Mouse (Mus musculus) liver, embryonic 15.5 days (tissue): ENCODE results near the gene Lrrc29. TPM values are rescaled to one million over a fixed set of nuclear protein-coding genes. Genes with fewer than 3 reads are reported as not detected.

Source experiments
- ATAC-seq: fragments of 200-750 bp; cut with Nextera tagmentation; 2 replicates; pipeline ENCODE4 v1.8.0; 2017; ENCODE audit warnings: moderate number of reproducible peaks, mild to moderate bottlenecking, moderate library complexity; ENCODE audit not compliant: insufficient read depth
- H3K27ac ChIP-seq: fragments of 300-500 bp; sonication (generic); replicated peaks from 2 replicates; pipeline ENCODE4 v1.5.1; 2015; ENCODE audit warnings: mild to moderate bottlenecking, inconsistent platforms
- H3K27me3 ChIP-seq: fragments of 300-500 bp; sonication (generic); 2 replicates; pipeline ENCODE4 v1.6.1; 2015; ENCODE audit warnings: mild to moderate bottlenecking, inconsistent platforms
- H3K36me3 ChIP-seq: fragments of 300-500 bp; sonication (generic); replicated peaks from 2 replicates; pipeline ENCODE4 v1.6.1; 2015; ENCODE audit warnings: moderate library complexity, mild to moderate bottlenecking, inconsistent platforms
- H3K4me1 ChIP-seq: fragments of 300-500 bp; sonication (generic); replicated peaks from 2 replicates; pipeline ENCODE4 v1.6.1; 2015; ENCODE audit warnings: inconsistent platforms
- H3K4me2 ChIP-seq: fragments of 300-500 bp; sonication (generic); 2 replicates; pipeline ENCODE4 v1.6.1; 2015; ENCODE audit warnings: moderate library complexity, mild to moderate bottlenecking, inconsistent platforms
- H3K4me3 ChIP-seq: fragments of 300-500 bp; sonication (generic); replicated peaks from 2 replicates; pipeline ENCODE4 v1.5.1; 2015; ENCODE audit warnings: mild to moderate bottlenecking, inconsistent platforms
- H3K9ac ChIP-seq: fragments of 300-500 bp; sonication (generic); 2 replicates; pipeline ENCODE4 v1.6.1; 2015; ENCODE audit warnings: moderate library complexity, mild to moderate bottlenecking, inconsistent platforms
- H3K9me3 ChIP-seq: fragments of 300-500 bp; sonication (generic); replicated peaks from 2 replicates; pipeline ENCODE4 v1.6.1; 2016; ENCODE audit warnings: inconsistent platforms
- WGBS: fragments of 180-500 bp; shearing (Covaris S2); methylation state at CpG from one replicate; pipeline ENCODE4 v1.1.7; 2015; ENCODE audit warnings: mixed read lengths; ENCODE audit not compliant: insufficient replicate concordance; 5-methylcytosine and 5-hydroxymethylcytosine counted together
- polyA plus RNA-seq: library from polyadenylated mRNA; unstranded; fragments of >200 nt; fragmentation: Nextera tagmentation; extraction: Ambion mirVana; gene quantifications from 2 replicates; pipeline ENCODE4 v1.2.1, GENCODE M21; 2015

Lrrc29 gene
- polyA plus RNA-seq, 1 experiment from 2014 or later = 10.4 TPM

- Histone ChIP-seq H3K27me3 (peaks cover 99% of the 10 kb centered on the region), H3K27ac (no peak overlapping the region), H3K36me3 (no peaks in the 10 kb centered on the region), H3K9ac (no peak overlapping the region), H3K9me3 (no peaks in the 10 kb centered on the region), H3K4me2 (no peak overlapping the region), H3K4me3 (no peak overlapping the region), H3K4me1 (peaks cover 31% of the 10 kb centered on the region)
- ATAC-seq = no peak
- WGBS = 2% methylated on average over 11 of the region's 11 CpGs
Observed at GRCm38 (mm10) chr8:105270916-105271186, 55.2 kb downstream of the Lrrc29 start.

- Histone ChIP-seq H3K36me3 (no peaks in the 10 kb centered on the region), H3K4me1 (peaks cover 35% of the 10 kb centered on the region), H3K9ac (no peak overlapping the region), H3K27ac (no peak overlapping the region), H3K4me3 (peak overlapping the region; percentile 38; the same call in 1 of the 2 replicates), H3K9me3 (no peaks in the 10 kb centered on the region), H3K27me3 (peaks cover 99% of the 10 kb centered on the region), H3K4me2 (peak overlapping the region; percentile 64)
- WGBS = 5% methylated on average over 39 of the region's 39 CpGs
- no peak for ATAC-seq
Observed at GRCm38 (mm10) chr8:105270101-105270915, 55.8 kb downstream of the Lrrc29 start.

DNA sequence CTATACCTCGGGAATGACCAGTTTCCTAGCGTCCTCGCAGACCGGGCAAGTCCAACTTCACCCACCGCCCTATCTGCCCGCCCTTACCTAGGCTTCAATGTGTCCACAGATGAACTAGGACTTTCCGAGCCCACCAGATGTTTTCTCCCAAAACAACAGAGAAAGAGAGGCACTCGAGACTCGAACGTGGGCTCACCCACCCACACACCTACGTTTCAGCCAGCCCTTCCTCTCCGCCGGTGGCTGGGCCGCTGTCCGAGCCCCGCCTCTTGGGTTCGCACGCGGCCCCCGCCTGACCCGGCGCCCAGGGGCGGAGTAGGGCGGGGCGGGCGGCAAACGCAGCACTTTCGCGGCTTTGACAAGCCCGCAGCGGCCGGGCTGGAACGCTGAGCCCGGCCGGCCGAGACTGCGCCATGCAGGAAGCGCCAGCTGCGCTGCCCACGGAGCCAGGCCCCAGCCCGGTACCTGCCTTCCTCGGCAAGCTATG lies 56.6 kb downstream of the Lrrc29 start, which contains the start of gene Hsf4:
TSS of gene Hsf4 (plus strand) at position 341 of the 487 bp plus-strand sequence.
- Histone ChIP-seq H3K9me3 (no peaks in the 10 kb centered on the region), H3K9ac (no peak within 1 kb of the TSS), H3K4me3 (peak within 1 kb of the TSS; percentile 38)

DNA sequence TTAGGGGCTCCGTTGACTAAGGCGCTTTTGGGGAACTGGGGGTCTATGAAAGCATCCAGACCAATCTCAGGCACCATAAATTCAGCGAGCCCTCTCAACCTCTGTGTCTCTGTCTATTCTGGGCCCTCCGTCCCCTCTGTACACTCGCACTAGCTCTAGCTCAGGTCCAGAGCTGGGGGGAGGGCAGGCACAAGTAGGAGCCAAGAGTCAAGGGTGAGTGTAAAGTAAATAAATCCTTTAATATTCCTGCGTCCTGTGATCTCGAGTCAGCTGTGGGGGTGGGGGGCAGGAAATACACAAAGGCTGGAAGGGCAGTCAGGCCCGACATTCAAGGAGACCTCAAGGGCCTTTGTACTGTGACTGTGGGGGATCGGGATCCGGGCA lies 57.0 kb downstream of the Lrrc29 start:
- H3K27ac ChIP-seq = no peak overlapping the region
- H3K4me2 ChIP-seq = peak overlapping the region; percentile 64
- no peak for ATAC-seq
- H3K4me3 ChIP-seq = peak overlapping the region; percentile 38
- peaks cover 97% of the 10 kb centered on the region for H3K27me3 ChIP-seq
- 8% methylated on average over 10 of the region's 10 CpGs for WGBS
- H3K4me1 ChIP-seq = peaks cover 47% of the 10 kb centered on the region
- no peak overlapping the region for H3K9ac ChIP-seq
- no peaks in the 10 kb centered on the region for H3K9me3 ChIP-seq
- no peaks in the 10 kb centered on the region for H3K36me3 ChIP-seq

More for the DNA sequence above, 56.6 kb downstream of the Lrrc29 start, which contains the start of gene Hsf4:
- peaks cover 99% of the 10 kb centered on the region for H3K27me3 ChIP-seq
- under 1% methylated on average over 42 of the region's 42 CpGs for WGBS
- peaks cover 43% of the 10 kb centered on the region for H3K4me1 ChIP-seq
- ATAC-seq = peak; percentile 37
- H3K36me3 ChIP-seq = no peaks in the 10 kb centered on the region
- no peak within 1 kb of the TSS for H3K27ac ChIP-seq
- peak within 1 kb of the TSS; percentile 64 for H3K4me2 ChIP-seq

DNA sequence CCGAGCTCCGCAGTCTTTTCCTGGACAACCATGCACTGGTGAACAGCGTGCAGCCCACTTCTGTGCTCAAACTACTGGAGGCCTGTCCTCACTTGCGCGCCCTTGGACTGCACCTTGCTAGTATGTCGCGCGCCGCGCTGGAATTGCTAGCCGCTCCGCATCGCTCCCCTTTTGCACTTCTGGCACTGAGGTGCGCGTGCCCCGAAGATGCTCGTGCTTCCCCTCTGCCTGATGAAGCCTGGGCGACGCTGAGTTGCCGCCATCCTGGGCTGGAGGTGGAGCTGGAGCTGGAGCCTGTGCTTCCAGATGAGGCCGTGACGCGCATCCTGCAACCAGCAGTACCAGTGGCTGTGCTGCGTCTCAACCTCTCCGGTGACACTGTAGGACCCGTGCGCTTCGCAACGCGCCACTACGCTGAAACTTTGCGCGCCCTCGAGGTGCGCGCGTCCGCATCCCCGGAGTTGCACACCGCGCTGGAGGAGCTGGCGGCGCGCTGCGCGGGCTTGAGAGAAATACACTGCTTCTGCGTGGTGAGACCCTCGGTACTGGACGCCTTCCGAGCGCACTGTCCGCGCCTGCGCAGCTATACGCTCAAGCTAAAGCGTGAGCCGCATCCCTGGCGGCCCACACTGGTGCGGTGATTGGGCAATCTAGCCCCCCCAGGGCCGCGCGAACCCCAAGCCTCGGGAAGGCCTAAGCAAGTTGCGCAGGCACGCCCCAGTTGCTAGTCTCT lies 57.6 kb downstream of the Lrrc29 start:
- ATAC-seq = no peak
- Histone ChIP-seq H3K4me2 (peak overlapping the region; percentile 64), H3K4me1 (peaks cover 53% of the 10 kb centered on the region), H3K9me3 (no peaks in the 10 kb centered on the region), H3K9ac (no peak overlapping the region), H3K27ac (no peak overlapping the region), H3K27me3 (peaks cover 97% of the 10 kb centered on the region), H3K36me3 (no peaks in the 10 kb centered on the region), H3K4me3 (peak overlapping the region; percentile 38)
- WGBS = 5% methylated on average over 65 of the region's 65 CpGs

- no peak for ATAC-seq
- H3K4me1 ChIP-seq = peaks cover 62% of the 10 kb centered on the region
- no peak overlapping the region for H3K4me2 ChIP-seq
- no peaks in the 10 kb centered on the region for H3K9me3 ChIP-seq
- no peak overlapping the region for H3K4me3 ChIP-seq
- H3K27ac ChIP-seq = no peak overlapping the region
- H3K27me3 ChIP-seq = peaks cover 94% of the 10 kb centered on the region
- H3K36me3 ChIP-seq = no peaks in the 10 kb centered on the region
- no peak overlapping the region for H3K9ac ChIP-seq
- 26% methylated on average over 13 of the region's 13 CpGs for WGBS
Observed at GRCm38 (mm10) chr8:105266775-105267174, 59.3 kb downstream of the Lrrc29 start.

DNA sequence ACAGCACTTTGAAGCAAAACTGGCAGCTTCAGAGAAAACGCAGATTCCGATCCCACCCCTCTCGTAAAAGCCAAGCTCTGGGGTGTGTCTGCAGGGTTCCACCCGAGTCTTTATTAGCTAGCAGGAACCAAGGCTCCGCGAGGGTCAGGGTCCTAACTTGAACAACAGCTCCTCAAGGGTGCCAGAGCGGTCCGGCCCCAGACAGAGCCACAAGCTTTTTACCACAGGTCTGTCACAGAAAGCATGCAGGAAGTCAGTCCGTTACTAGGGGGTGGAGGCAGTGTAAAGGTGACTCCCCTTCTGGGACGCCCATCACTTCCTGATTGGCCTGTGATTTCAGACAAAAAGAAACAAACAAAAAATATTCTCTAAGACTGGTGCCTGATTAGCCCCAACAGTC lies 61.0 kb downstream of the Lrrc29 start:
- H3K27me3 ChIP-seq = peaks cover 93% of the 10 kb centered on the region

DNA sequence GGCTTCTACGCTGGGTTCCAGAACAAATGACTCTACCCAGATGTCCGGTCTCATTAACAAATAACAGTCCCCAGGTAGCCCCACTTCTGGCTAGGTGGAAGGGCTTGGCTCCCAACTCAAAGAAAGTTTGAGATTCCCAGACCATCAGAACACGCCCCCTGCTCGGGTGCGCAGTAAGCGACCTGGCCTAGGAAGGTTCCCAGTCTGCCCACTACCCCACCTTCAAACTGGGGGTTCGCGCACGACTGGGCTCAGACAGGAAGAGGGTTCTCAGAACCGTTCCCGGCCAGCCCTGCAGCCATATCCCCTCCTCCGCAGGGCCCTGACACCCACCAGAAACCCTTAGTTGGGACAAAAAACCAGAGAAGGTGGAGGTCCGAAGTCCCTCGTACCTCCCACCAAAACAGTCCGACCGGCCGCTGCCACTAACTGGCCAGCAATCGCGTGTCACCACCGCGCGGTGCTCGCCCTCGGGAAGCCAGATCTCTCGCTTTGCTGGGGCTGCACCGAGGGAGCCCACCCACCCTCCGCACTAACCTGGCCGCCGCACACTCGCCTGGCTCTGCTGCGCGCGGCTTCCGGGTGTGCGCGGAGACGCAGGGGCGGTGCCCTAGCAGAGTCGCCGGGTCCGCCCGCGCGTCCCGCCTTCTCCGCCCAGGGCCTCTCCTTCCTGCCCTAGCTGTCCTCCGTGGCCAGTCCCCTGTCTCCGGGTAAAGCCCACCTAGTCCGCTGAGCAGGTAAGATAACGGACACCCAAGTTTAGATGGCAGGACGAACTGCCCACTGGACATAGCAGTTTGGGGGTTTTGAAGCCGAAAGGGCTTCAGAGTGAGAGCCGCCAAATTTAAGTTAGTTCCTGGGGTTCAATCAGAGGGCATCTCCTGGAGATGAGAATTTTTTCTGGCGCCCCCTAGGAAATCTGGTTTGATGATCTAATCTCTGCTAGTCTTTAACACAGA lies 61.8 kb downstream of the Lrrc29 start, which contains the start of the genes Tradd and Fbxl8:
TSS of gene Tradd (minus strand) at position 586 of the 959 bp plus-strand sequence.
TSS of gene Fbxl8 (plus strand) at position 625 of the 959 bp plus-strand sequence.
- H3K27ac ChIP-seq = peak within 1 kb of the TSS; percentile 31; the same call in 1 of the 2 replicates
- H3K9me3 ChIP-seq = no peaks in the 10 kb centered on the region
- H3K4me1 ChIP-seq = peaks cover 67% of the 10 kb centered on the region
- 1% methylated on average over 54 of the region's 54 CpGs for WGBS
- peaks cover 93% of the 10 kb centered on the region for H3K27me3 ChIP-seq
- ATAC-seq = peak; percentile 81
- H3K9ac ChIP-seq = peak within 1 kb of the TSS; percentile 80
- H3K36me3 ChIP-seq = no peaks in the 10 kb centered on the region
- H3K4me3 ChIP-seq = peak within 1 kb of the TSS; percentile 74
- H3K4me2 ChIP-seq = peak within 1 kb of the TSS; percentile 97

More for the DNA sequence above, 61.0 kb downstream of the Lrrc29 start:
- Histone ChIP-seq H3K4me1 (peaks cover 67% of the 10 kb centered on the region), H3K4me2 (peak overlapping the region; percentile 97), H3K36me3 (no peaks in the 10 kb centered on the region), H3K9me3 (no peaks in the 10 kb centered on the region), H3K4me3 (peak overlapping the region; percentile 74), H3K27ac (no peak overlapping the region), H3K9ac (peak overlapping the region; percentile 80; the same call in 1 of the 2 replicates)
- WGBS = 8% methylated on average over 10 of the region's 10 CpGs
- ATAC-seq = no peak

GRCm38 (mm10) chr8:105263244-105263912 lies 62.7 kb downstream of the Lrrc29 start:
- Histone ChIP-seq H3K4me2 (peak overlapping the region; percentile 97), H3K27me3 (peaks cover 93% of the 10 kb centered on the region), H3K9ac (peak overlapping the region; percentile 80; the same call in 1 of the 2 replicates), H3K4me3 (peak overlapping the region; percentile 74), H3K9me3 (no peaks in the 10 kb centered on the region), H3K36me3 (no peaks in the 10 kb centered on the region), H3K4me1 (peaks cover 66% of the 10 kb centered on the region), H3K27ac (no peak overlapping the region)
- ATAC-seq = no peak
- 40% methylated on average over 16 of the region's 16 CpGs for WGBS
